Mouse (Mus musculus): ENCODE data around the gene Usp17ld. TPM values are rescaled to one million over a fixed set of nuclear protein-coding genes. Genes with fewer than 3 reads are reported as not detected.
"Not testable (repeated sequence)": the region's sequence is repeated elsewhere in the genome, so short reads cannot be mapped to it uniquely, and the experiment has no call there.

The Usp17ld gene
- polyA plus RNA-seq (2015; fragmentation: Nextera tagmentation; extraction: Ambion mirVana): not detected in 2 replicates

DNA sequence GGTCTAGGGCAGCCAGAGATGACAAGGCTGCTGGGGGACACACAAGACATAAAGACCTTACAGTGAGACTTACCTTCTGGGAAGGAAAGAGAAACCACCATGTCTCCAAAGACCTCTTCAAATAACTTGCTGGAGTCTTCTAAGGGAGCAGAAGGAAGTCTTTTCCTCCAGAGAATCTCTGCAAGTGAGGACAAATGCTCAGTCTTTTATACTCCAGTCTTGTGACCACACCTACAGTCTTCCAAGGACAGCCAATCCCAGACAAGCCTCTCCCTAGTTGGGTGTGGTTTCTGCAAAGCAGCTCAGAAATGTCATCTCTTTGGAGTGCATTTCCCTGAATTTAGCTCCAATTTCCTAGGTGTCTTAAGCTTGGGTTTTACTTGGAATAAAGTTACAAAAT lies at the start of gene Usp17ld:
Usp17ld (minus strand) TSS at position 101 of the 400 bp plus-strand sequence.
- H3K9me3 ChIP-seq; H3K36me3 ChIP-seq; H3K4me2 ChIP-seq (replicated peaks); H3K4me1 ChIP-seq; H3K9ac ChIP-seq (replicated peaks); H3K4me3 ChIP-seq; ATAC-seq (replicated peaks); H3K27me3 ChIP-seq; H3K27ac ChIP-seq (replicated peaks): not testable (repeated sequence)

DNA sequence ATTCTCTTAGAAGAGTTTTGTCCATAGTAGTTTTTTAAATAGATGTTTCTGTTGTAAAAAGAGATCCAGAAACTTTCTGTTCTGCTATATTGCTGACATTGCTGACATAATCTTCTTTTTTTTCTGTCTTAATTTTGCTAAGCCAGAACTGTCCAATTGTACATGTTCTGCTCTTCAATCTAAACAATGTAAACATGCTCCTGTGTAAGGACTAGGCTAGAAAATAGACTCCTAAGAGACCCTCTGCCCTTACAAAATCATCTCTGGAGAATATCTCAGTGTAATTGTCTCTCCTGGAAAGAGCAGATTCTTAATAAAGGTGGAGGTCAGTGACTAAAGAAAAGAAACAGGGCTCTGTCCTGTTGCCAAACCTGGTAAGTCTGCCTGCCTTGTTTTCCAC lies 35.6 kb downstream of the Usp17ld start, which contains the start of gene Olfr594:
Olfr594 (plus strand) TSS at position 301 of the 400 bp plus-strand sequence.
- no peak for ATAC-seq (replicated peaks)
- Histone ChIP-seq H3K27ac (replicated peaks) (no peak within 1 kb of the TSS), H3K27me3 (no peaks in the 10 kb centered on the region), H3K4me1 (no peaks in the 10 kb centered on the region), H3K9ac (replicated peaks) (no peak within 1 kb of the TSS), H3K9me3 (no peaks in the 10 kb centered on the region), H3K4me3 (no peak within 1 kb of the TSS), H3K4me2 (replicated peaks) (no peak within 1 kb of the TSS), H3K36me3 (no peaks in the 10 kb centered on the region)

DNA sequence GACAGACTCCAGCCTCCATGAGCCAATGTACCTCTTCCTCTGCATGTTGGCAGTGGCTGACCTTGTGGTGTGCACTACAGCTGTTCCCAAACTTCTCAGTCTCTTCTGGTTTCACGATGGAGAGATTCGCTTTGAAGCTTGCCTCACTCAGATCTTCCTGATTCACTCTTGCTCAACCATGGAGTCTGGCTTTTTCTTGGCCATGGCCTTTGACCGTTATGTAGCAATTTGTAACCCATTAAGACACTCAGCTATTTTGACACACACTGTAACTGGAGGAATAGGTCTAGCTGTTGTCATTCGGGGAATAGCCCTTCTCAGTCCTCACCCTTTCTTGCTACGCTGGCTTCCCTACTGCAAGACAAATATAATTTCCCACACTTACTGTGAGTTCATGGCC lies 40.3 kb downstream of the Usp17ld start:
- not testable (repeated sequence) for H3K36me3 ChIP-seq; H3K27me3 ChIP-seq; ATAC-seq (replicated peaks); H3K9ac ChIP-seq (replicated peaks); H3K9me3 ChIP-seq; H3K27ac ChIP-seq (replicated peaks); H3K4me3 ChIP-seq; H3K4me1 ChIP-seq; H3K4me2 ChIP-seq (replicated peaks)
- 87% methylated on average over 5 of the region's 5 CpGs for whole genome bisulfite sequencing

DNA sequence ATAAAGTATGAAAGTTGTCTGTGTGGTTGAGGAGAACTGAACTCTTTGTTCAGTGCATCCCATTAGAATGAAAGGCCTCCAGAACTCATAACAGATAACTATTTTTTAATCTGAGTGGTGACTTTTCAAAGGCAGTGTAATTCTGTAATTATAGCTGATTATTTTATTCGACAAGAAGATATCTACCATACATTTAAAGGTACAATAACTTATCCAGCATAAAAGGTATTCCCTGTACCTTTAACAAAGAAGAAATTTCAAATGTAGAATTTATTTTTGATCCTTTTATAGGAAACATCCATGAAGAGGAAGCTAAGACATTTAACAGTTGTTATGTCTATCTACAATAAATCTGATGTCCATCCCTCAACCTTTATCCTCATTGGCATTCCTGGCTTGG lies 40.7 kb downstream of the Usp17ld start, which contains the start of gene Olfr593:
Olfr593 (plus strand) TSS at position 301 of the 400 bp plus-strand sequence.
- H3K4me3 ChIP-seq: no peak within 1 kb of the TSS
- WGBS: 71% methylated on average over 1 of the region's 1 CpGs

More for the DNA sequence above, 40.7 kb downstream of the Usp17ld start, which contains the start of gene Olfr593:
- no peak within 1 kb of the TSS for H3K4me2 ChIP-seq (replicated peaks)
- no peaks in the 10 kb centered on the region for H3K4me1 ChIP-seq
- no peaks in the 10 kb centered on the region for H3K27me3 ChIP-seq
- no peaks in the 10 kb centered on the region for H3K36me3 ChIP-seq
- H3K9ac ChIP-seq (replicated peaks): no peak within 1 kb of the TSS
- no peaks in the 10 kb centered on the region for H3K9me3 ChIP-seq
- no peak within 1 kb of the TSS for H3K27ac ChIP-seq (replicated peaks)
- no peak for ATAC-seq (replicated peaks)

Small RNA genes within 50 kb of the gene (microRNA-seq; reads per million reads assigned to microRNA genes)
- gene Gm23550 (not detected), gene Gm25171 (not detected)

Other genes starting within 250 kb of the Usp17ld start
- not detected in 2 replicates for gene Olfr582, start 214.5 kb downstream of the Usp17ld start, polyA plus RNA-seq (2015; fragmentation: Nextera tagmentation; extraction: Ambion mirVana)
- gene Olfr583, start 201.2 kb downstream of the Usp17ld start, polyA plus RNA-seq (2015; fragmentation: Nextera tagmentation; extraction: Ambion mirVana): not detected in 2 replicates
- gene Olfr584, start 170.6 kb downstream of the Usp17ld start, polyA plus RNA-seq (2015; fragmentation: Nextera tagmentation; extraction: Ambion mirVana): not detected in 2 replicates
- gene Olfr585, start 154.8 kb downstream of the Usp17ld start, polyA plus RNA-seq (2015; fragmentation: Nextera tagmentation; extraction: Ambion mirVana): not detected in 2 replicates
- not detected in 2 replicates for gene Olfr586, start 126.9 kb downstream of the Usp17ld start, polyA plus RNA-seq (2015; fragmentation: Nextera tagmentation; extraction: Ambion mirVana)
- gene Olfr588-ps1, start 111.6 kb downstream of the Usp17ld start, polyA plus RNA-seq (2015; fragmentation: Nextera tagmentation; extraction: Ambion mirVana): not detected in 2 replicates
- not detected in 2 replicates for gene Olfr589, start 96.1 kb downstream of the Usp17ld start, polyA plus RNA-seq (2015; fragmentation: Nextera tagmentation; extraction: Ambion mirVana)
- gene Olfr591, start 74.2 kb downstream of the Usp17ld start, polyA plus RNA-seq (2015; fragmentation: Nextera tagmentation; extraction: Ambion mirVana): not detected in 2 replicates
- not detected in 2 replicates for gene Olfr592, start 67.7 kb downstream of the Usp17ld start, polyA plus RNA-seq (2015; fragmentation: Nextera tagmentation; extraction: Ambion mirVana)
- gene Olfr593, start 40.6 kb downstream of the Usp17ld start, polyA plus RNA-seq (2015; fragmentation: Nextera tagmentation; extraction: Ambion mirVana): not detected in 2 replicates
- not detected in 2 replicates for gene Olfr594, start 35.5 kb downstream of the Usp17ld start, polyA plus RNA-seq (2015; fragmentation: Nextera tagmentation; extraction: Ambion mirVana)
- not detected in 2 replicates for gene Olfr596, start 53.1 kb upstream of the Usp17ld start, polyA plus RNA-seq (2015; fragmentation: Nextera tagmentation; extraction: Ambion mirVana)
- not detected in 2 replicates for gene Olfr597, start 63.8 kb upstream of the Usp17ld start, polyA plus RNA-seq (2015; fragmentation: Nextera tagmentation; extraction: Ambion mirVana)
- not detected in 2 replicates for gene Olfr598, start 71.1 kb upstream of the Usp17ld start, polyA plus RNA-seq (2015; fragmentation: Nextera tagmentation; extraction: Ambion mirVana)
- gene Olfr599, start 83.4 kb upstream of the Usp17ld start, polyA plus RNA-seq (2015; fragmentation: Nextera tagmentation; extraction: Ambion mirVana): not detected in 2 replicates
- gene Olfr600, start 97.2 kb upstream of the Usp17ld start, polyA plus RNA-seq (2015; fragmentation: Nextera tagmentation; extraction: Ambion mirVana): not detected in 2 replicates
- gene Olfr601, start 110.2 kb upstream of the Usp17ld start, polyA plus RNA-seq (2015; fragmentation: Nextera tagmentation; extraction: Ambion mirVana): not detected in 2 replicates
- gene Olfr603, start 133.7 kb upstream of the Usp17ld start, polyA plus RNA-seq (2015; fragmentation: Nextera tagmentation; extraction: Ambion mirVana): not detected in 2 replicates
- not detected in 2 replicates for gene Usp17lc, start 162.6 kb upstream of the Usp17ld start, polyA plus RNA-seq (2015; fragmentation: Nextera tagmentation; extraction: Ambion mirVana)
- gene Olfr605, start 192.9 kb upstream of the Usp17ld start, polyA plus RNA-seq (2015; fragmentation: Nextera tagmentation; extraction: Ambion mirVana): not detected in 2 replicates
- not detected in 2 replicates for gene Olfr606, start 196.5 kb upstream of the Usp17ld start, polyA plus RNA-seq (2015; fragmentation: Nextera tagmentation; extraction: Ambion mirVana)
- gene Olfr607, start 211.6 kb upstream of the Usp17ld start, polyA plus RNA-seq (2015; fragmentation: Nextera tagmentation; extraction: Ambion mirVana): not detected in 2 replicates
- not detected in 2 replicates for gene Olfr608, start 217.4 kb upstream of the Usp17ld start, polyA plus RNA-seq (2015; fragmentation: Nextera tagmentation; extraction: Ambion mirVana)
- not detected in 2 replicates for gene Olfr609, start 245.6 kb upstream of the Usp17ld start, polyA plus RNA-seq (2015; fragmentation: Nextera tagmentation; extraction: Ambion mirVana)